Mouse (Mus musculus): ENCODE measurements around the gene Scamp5.
"Not testable (repeated sequence)": the region's sequence is repeated elsewhere in the genome, so short reads cannot be mapped to it uniquely, and the experiment has no call there.

Gene Scamp5

GRCm38 (mm10) chr9:57452624-57453462 is 15.0 kb downstream of the Scamp5 start:
- no peak for DNase-seq (ENCODE audit: low spot score in 2 of 2)

GRCm38 (mm10) chr9:57449715-57450114 is 18.1 kb downstream of the Scamp5 start:
- DNase-seq (ENCODE audit: low spot score in 2 of 2) = no peak

GRCm38 (mm10) chr9:57440620-57441019 is 27.2 kb downstream of the Scamp5 start:
- no peak for DNase-seq (ENCODE audit: low spot score in 2 of 2)

- DNase-seq (ENCODE audit: low spot score in 2 of 2) = peak; percentile 88 to 91
Observed at GRCm38 (mm10) chr9:57439522-57440295, 28.2 kb downstream of the Scamp5 start, which contains the start of gene Ppcdc. Ppcdc (minus strand) TSS chr9:57440124.

GRCm38 (mm10) chr9:57439083-57439482 is 28.8 kb downstream of the Scamp5 start:
- DNase-seq (ENCODE audit: low spot score in 2 of 2) = no peak

- no peak for DNase-seq (ENCODE audit: low spot score in 2 of 2)
Observed at GRCm38 (mm10) chr9:57437896-57438614, 29.8 kb downstream of the Scamp5 start.

GRCm38 (mm10) chr9:57436166-57436565 is 31.7 kb downstream of the Scamp5 start:
- no peak for DNase-seq (ENCODE audit: low spot score in 2 of 2)

- DNase-seq (ENCODE audit: low spot score in 2 of 2) = no peak
Observed at GRCm38 (mm10) chr9:57434405-57435165, 33.3 kb downstream of the Scamp5 start.

GRCm38 (mm10) chr9:57433097-57434032 is 34.5 kb downstream of the Scamp5 start:
- DNase-seq (ENCODE audit: low spot score in 2 of 2) = peak; percentile 63 to 81

GRCm38 (mm10) chr9:57432480-57432879 is 35.4 kb downstream of the Scamp5 start:
- no peak for DNase-seq (ENCODE audit: low spot score in 2 of 2)

- no peak for DNase-seq (ENCODE audit: low spot score in 2 of 2)
Observed at GRCm38 (mm10) chr9:57431202-57431601, 36.7 kb downstream of the Scamp5 start.

- DNase-seq (ENCODE audit: low spot score in 2 of 2) = no peak
Observed at GRCm38 (mm10) chr9:57428391-57428790, 39.5 kb downstream of the Scamp5 start.

GRCm38 (mm10) chr9:57427937-57428336 is 39.9 kb downstream of the Scamp5 start:
- DNase-seq (ENCODE audit: low spot score in 2 of 2) = no peak

GRCm38 (mm10) chr9:57427123-57427522 is 40.7 kb downstream of the Scamp5 start:
- not testable (repeated sequence) for DNase-seq (ENCODE audit: low spot score in 2 of 2)

- DNase-seq (ENCODE audit: low spot score in 2 of 2) = no peak
Observed at GRCm38 (mm10) chr9:57425116-57425515, 42.7 kb downstream of the Scamp5 start.

GRCm38 (mm10) chr9:57424066-57424465 is 43.8 kb downstream of the Scamp5 start:
- no peak for DNase-seq (ENCODE audit: low spot score in 2 of 2)

GRCm38 (mm10) chr9:57421688-57422111 is 46.2 kb downstream of the Scamp5 start:
- no peak for DNase-seq (ENCODE audit: low spot score in 2 of 2)

- peak in 1 of 2 experiments; percentile 64 for DNase-seq (ENCODE audit: low spot score in 2 of 2)
Observed at GRCm38 (mm10) chr9:57421121-57421571, 46.7 kb downstream of the Scamp5 start.

- peak; percentile 74 to 85 for DNase-seq (ENCODE audit: low spot score in 2 of 2)
Observed at GRCm38 (mm10) chr9:57420321-57421120, 47.3 kb downstream of the Scamp5 start.
